Mouse (Mus musculus) granulocyte monocyte progenitor cell, adult 5-6 weeks (primary cell): ENCODE data around the gene Acox2. TPM values are rescaled to one million over a fixed set of nuclear protein-coding genes. Genes with fewer than 3 reads are reported as not detected.

Experiments
- ATAC-seq: replicated peaks from 2 replicates; pipeline ENCODE4 v1.8.0; 2016; ENCODE audit warnings: mild to moderate bottlenecking, moderate TSS enrichment, inconsistent platforms; ENCODE audit not compliant: poor library complexity, severe bottlenecking
- total RNA-seq, 2 experiments: library from RNA; stranded (forward) in 1 of 2; stranded (reverse) in 1 of 2; fragments of 200-712, 200-1000 nt in 1 of 2; fragments of >200 nt in 1 of 2; fragmentation: Nextera tagmentation in 1 of 2; gene quantifications; 2 replicates each; pipeline ENCODE4 v1.2.3; 2014 to 2017

Gene Acox2
- total RNA-seq, 2 experiments from 2014 or later: not detected

DNA sequence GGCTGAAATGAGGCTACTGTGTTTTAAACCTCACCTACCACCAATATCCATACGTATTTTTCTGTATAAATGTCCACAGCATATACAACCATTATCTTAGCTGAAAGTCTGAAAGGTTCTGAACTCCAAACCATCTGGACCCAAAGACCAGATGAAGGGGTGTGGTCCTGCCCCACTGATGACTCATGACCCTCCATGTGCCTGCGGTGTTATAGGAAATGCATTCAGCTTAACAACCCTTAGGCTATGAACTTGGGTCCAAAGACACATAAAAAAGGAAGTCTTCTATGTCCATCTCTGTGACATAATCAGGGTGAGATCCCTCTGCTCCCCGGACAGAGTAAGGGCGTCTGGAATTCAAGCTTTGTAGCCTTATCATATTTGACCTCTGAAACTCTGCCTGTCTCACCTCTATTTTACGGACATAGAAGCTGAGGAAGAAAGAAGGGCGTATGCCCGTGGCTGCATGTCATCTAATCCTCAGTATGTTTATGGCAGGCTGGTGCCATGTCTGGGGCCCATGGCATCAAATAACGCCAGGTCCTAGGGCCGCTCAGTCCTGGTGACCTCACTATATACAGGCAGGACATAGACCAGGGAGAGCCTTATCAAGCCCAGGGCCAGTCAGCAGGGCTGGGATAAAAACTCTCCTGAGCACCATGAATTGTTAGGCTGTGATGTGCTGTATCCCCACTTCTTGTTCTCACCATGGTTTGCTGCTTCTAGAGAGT is 8.8 kb downstream of the Acox2 start:
- no peak for ATAC-seq

DNA sequence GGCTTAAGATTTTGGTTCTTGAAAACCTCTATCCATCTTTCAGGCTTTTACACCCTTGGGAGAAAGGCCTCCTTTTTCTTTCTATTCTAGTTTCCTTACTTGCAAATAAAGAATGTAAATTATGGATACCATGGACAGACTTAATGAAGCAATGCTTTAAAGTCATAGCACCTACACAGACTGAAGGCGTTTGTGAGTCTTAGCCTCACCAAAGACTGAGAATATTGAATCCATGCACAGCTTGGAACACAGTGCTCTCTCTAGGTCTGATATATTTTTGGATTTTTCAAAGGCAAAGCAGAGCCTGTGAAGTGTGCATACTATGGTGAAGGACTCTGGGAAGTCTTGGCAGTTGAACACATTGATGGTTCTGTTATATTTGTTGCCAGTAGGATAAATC is 9.9 kb downstream of the Acox2 start:
- ATAC-seq: no peak

DNA sequence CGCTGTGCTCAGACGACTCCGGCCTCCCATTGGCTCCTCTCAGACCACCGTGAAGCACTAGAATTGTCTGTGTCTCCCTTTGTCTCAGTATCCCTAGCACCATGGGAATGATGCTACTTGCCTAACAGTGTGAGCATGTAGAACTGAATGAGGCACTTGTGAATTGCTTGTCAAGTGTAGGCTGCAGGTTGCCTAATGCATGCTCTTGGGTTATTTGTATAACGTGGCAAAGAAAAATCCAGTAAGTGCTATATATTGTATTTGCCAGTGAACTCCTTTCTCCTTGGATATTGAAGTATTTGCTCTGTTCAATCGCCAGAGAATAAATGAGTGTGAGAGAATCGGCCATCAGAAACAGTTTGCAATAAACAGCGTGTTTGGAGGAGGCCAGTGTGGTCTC is 12.3 kb downstream of the Acox2 start:
- no peak for ATAC-seq

DNA sequence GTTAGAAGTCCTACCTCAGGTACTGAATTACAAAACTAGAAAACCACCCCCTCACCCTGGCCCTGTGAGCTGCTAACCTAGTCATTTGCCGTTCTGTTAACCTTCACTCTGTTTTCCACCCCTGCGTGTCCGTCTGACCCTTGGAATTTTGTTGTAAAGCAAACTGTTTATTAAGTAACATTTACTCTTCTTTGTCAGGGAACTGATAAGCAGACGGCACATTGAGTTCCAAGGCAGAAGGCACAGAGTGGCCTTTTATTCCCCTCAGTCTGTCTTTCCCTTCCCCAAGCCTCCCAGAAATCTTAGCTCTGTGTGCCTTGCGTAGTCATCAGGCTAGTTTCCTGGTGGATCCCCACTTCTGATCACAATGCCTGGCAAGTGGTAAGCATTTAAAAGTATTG is 14.9 kb downstream of the Acox2 start:
- no peak for ATAC-seq

DNA sequence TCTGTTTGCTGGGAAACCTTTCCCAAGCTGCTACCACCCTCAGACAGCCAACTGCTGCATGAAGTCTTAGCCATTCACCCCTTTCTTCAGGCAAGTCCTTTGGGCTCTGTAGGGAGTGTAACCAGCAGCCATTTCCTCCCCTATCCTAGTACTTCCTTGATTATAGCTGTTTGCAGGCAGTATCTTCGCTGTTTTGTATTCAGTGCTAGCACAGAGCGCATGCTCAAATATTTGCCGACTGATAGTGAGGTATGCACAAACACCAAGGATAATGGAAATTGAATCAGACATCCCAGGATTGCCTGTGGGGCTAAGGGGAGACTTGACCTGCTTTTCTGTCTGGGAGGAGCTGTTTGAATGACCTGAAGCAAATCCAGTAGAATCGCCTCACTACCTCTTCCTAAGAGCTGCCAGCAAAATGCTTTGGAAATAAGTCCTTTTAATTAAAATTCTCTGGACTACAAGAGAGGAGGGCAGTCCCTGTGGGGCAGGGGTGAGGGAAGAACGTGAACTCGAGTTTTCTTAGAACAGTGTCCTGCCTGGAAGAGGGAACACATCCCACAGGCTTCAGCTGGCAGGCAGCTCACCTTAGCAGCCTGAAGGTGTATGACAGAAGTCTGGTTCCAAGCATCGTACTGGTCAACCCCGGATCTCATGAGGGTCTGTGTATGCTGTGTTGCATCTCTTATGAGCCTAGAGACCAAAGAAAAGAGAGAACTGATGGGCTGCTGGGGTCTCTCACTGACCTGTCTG is 15.8 kb downstream of the Acox2 start:
- ATAC-seq: no peak

DNA sequence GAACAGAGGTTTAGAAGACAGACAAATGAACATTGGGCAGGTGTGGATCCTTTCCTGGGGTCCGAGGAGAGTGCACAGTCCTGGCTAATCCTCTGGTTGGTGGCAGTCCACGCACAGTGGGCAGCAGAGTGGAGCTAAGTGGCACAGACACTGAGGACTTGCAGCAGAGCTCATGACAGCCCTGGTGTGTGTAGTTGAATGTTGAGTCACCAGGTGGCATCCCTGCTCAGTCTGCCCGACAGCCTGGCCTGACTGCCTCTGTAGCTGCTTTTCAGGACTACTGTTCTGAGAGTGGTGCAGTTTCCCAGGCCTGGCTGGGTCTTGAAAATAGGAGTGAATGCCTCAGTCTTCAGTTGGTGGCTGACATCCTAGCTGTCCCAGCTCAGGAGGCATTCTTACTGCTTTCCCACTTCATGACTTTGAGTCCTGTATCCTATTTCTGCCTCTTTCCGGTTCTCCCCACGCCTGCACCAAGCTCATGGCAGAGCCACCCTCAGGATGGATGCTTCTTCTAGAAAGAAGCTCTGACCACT is 16.7 kb downstream of the Acox2 start:
- 0 out of 2 replicates have a peak, but pooled peaks have one; percentile 12 for ATAC-seq

DNA sequence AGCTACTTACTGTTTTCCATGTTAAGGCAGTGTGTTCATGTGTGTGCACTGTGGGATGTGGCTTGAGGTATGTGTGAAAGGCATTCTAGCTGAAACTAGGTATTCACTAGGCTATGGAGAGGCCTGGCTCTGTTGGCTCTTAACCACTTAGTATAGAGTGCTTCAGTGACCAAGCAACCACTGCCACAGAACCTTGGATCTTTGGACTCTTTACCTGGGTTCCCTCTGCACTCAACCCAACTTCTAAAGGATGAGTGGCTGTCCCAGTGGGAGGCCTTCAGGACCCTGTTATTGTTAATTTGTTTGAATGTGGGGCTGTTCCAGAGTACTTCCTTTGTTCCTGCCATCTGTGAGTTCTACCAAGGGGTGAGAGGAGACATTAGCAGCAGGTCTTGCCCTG is 17.3 kb downstream of the Acox2 start:
- ATAC-seq: no peak

DNA sequence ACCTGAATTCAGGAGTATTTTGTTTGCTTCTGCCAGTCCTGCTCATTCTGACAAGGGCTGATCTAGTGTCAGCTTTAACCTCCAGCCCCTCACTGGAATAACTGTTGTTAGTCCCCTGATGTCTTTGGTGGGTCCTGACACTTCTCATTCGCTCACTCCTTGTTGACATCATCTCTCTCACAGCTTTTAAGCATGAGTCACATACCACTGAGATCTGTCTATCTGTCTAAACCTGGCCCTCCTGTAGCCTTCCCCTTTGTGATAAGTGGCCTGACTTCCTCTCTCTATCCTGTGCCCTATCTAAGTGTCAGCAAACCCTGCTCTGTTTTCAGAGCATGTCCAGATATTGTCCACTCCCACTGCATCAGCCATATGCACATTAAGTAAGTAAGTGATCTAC is 25.9 kb downstream of the Acox2 start:
- peak; percentile 42 for ATAC-seq

DNA sequence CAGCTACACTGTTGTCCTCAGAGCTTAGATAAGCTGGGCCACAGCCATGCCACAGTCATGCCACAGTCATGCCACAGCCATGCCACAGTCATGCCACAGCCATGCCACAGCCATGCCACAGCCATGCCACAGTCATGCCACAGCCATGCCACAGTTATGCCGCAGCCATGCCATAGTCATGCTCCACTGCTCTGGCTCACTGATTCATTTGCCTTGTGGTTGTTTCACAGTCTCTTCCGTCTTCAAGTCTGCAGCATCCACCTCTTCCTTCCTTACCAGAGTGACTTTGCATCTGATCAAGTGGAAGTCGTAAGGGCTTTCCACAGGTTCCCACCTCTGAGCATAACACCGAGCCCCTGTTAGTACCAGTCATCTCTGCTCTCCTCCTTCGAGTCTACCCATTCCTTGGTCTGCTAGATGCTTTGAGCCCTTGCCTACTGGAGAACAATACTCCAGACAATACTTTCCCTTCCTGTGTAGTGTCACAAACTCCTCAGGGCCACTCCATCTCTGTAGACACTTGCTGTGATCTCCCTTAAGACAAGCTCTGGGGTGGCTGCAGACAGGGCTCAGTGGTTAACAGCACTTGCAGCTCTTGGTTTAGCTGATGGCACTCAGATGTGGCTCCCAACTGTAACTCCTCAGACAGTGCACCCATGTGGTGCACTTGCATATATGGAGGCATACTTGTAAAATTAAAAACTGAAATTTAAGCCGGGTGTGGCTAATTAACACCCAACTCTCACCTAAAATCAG is 26.8 kb downstream of the Acox2 start:
- peak; percentile 59 for ATAC-seq

DNA sequence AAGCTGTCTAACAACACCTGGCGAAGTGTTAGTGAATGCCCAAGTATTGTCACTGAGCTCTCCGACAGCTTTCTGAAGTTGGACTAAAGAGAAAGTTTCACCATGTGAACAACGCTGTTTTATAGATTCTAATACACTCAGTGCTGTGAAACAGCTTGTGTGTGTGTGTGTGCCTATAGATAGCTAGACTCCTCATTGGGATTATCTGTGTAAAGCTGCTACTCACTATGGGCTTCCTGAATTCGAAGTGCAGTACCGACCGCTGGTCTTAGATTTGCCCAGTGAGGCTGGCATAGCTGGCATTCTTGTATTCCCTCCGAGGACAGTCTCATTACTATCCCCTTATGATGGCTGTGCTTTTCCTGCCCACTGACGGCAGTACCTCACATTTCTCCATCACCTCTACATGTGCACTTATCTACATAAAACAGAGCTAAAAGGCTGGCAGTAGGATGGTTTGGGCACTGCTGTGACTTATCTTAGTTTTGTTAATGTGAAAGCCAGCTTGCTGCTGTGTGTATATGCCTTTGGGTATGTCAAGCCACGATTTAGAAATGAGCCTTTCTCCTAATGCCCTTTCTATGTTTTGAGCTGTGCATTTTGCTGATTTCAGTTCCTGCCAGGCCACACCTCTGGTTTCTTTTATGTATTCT is 29.7 kb downstream of the Acox2 start:
- no peak for ATAC-seq

DNA sequence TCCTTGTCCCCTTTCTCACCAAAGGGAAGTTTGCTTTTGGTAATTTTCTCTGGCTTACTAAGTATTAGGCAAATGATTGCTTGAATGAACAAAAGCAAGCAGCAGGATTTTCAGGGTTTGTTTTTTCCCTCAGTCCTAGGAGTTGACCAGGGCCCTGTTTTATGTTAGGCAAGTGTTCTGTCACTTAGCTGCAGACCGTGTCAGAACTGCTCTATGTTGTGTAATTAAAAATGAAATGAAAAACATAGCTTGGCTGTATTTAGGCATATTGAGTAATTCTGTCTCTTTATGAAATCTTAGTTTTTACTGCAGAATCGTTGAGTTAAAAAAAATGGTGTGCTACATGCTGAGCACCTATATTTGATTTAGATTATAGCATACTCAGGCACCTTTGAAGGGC is 34.3 kb downstream of the Acox2 start:
- ATAC-seq: peak; percentile 53

DNA sequence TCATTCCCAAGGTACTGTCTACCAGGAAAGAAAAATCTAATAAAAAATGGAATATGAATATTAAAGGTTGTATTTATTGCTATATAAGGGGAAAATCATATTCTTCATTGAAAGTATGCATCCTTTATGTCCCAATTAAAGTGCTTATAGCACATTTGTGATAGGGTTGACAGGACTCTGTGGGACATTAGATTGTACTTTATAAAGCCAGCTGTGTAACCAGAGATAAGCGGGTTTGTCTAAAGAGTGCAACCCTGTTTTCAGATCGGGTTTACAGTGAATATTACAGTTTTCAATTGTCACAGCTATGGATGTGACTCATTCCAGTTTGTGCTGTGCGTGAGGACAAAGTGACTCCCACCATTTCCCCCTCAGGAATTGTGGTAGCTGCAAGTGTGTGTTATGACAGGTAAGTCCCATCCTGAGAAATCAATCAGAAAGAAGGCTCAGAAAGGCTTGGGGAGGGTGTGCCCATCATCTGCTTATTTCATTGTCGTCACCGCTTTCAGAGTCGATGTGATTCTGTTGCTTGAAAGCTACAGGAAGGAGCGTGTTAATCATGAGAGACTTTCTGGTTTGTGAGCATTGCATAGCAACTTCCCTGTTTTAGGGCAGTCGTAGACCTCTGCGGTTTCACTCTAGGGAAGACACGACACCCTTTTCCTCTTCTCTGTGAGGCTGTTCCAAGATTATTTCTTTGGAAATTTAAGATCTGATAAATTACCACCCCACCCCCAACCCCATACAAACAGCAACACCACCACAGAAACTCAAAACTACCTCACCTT is 35.5 kb downstream of the Acox2 start:
- peak; percentile 90 for ATAC-seq

DNA sequence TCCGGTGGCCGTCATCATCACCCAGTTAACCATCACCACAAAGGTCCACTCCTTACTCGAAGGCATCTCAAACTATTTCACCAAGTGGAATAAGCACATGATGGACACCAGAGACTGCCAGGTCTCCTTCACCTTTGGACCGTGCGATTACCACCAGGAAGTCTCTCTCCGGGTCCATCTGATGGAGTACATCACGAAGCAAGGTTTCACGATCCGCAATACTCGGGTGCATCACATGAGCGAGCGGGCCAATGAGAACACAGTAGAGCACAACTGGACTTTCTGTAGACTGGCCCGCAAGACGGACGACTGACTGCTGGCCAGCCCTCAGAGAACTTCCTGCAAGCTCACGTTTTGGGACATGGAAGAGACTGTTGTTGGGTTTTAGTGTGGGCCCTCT is 36.6 kb downstream of the Acox2 start:
- ATAC-seq: no peak

DNA sequence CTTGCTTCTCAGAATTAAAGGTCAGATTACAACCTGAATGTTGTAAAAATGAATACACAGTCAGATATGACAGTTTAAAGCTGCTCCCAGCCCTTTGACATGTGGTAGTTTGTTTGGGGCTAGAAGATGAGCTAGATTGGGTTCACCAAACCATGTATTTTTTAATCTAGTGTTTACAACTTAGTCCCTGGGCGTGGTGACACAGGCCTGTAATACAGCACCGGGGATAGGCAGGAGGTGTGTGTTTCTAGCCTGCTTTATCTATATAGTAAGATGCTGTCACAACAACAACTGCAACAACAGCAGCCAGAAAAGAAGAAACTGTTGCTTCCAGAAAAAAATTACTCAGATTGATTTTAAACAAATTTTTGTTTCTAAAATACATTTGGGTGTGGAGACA is 38.2 kb downstream of the Acox2 start:
- ATAC-seq: no peak

DNA sequence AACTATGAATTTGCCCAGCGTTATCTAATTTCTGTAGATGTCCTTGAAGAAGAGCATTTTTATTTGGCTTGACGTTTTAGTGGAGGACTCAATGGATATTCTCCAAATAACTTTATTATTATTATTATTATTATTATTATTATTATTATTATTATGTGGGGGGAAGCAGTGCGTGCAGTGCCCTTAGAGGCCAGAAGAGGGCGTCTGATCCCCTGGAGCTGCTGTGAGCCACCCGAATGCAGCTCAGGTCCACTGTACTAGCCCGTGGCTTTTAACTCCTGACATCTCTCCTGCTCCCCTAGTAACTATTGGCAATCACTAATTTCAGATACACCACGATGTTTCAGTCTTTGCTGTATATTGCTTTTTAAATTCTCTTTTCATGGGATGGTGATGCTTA is 38.8 kb downstream of the Acox2 start:
- ATAC-seq: 0 out of 2 replicates have a peak, but pooled peaks have one; percentile 24

DNA sequence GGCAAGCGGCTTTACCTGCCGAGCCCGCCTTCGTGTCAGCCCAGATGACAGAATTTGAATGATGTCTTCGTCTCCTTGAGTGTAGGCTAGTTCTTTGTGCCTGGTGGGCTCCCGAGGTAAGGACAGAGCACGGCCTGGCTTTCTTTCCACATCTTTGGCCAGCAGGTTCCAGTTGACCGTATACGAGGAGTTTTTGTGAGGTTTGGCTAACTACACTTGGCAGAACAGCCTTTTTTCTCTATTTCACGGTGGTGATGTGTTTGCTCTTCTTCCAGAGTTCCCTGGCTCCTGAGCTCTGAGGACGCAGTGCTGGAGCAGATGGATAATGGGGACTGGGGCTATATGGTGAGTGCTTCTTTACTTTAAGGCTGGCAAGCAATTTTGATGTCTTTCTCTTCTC is 39.3 kb downstream of the Acox2 start:
- no peak for ATAC-seq

DNA sequence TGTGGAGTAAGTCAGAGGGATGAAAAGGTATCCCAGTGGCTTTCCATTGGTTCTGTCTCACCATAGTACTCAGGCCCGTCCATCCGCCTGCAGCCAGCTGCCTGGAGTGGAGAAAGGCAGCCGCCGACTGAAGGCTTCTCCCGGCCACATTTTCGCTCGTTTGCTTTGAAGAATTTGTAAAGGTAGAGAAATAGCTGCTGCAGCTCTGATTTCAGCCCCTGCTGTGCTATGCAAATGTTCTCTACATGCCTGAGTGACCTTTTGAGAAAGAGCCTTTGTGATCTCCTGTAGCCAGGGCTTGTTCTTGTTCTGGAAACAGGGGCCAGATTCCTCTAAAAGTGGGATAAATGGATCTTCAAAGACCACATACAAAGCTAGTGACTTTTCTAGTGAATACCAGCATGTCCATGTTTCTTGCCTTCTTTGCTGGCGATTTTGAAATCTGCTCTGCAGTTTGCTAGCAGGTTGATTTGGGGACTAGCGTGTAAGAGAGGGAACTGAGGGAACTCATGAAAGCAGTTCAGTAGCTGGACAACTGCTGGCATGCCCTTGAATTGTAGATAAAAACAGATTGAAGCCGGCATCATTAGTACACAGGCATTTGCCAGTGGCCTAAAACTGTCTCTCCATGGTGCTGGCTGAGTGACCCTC is 40.3 kb downstream of the Acox2 start:
- ATAC-seq: no peak

DNA sequence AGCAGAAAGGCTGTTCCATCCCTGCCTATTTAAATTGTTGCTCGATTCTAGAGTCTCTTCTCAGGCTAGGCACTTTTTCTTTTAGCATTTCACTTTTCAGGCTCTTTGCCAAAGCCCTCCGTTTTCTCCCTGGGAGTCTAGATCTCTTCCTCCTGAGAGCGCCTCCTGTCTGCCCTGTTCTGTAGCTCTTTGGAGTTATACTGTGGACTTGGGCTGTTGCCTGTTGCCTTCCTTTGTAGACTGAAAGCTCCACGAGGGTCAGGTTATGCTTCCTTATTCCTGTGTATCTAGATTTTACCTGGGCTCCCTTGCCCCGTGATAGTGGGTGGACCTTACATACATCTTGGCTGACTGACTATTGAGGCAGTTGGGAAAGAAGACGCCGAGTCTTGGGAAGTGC is 40.9 kb downstream of the Acox2 start:
- ATAC-seq: no peak

DNA sequence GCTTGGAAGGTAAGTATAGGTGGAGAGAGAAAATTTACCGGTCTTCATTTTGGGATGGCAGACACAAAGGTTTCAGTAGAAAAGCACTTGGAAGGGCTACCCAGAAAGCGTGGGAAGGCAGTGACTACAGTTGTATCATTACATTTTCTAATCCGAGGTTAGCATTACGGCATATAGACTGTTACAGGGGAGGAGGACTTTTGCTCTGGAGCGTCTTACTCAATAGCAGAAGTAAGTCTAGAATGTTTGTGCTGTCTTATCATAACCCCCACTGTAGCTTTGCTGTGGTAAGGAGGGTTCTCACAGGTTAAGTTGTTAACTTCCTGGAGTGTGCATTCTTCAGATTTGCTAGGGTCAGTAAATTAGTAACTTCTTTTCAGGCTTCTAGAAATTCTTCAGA is 43.1 kb downstream of the Acox2 start:
- ATAC-seq: peak; percentile 51
